Comparison of ENCODE assay signal across 8 mouse cellular contexts in genomic region chr13:23685966-23686365, GRCm38 (mm10). TPM values are rescaled to one million over a fixed set of nuclear protein-coding genes. Genes with fewer than 3 reads are reported as not detected.
DNase-seq lines count a peak whose midpoint lies in the region; ATAC-seq and TF ChIP-seq lines count a peak whose summit lies in the region.

No protein-coding gene starts in this region.

- peaks cover 1% of the 10 kb centered on the region; the same call in 1 of the 2 replicates for H3K4me1 ChIP-seq in heart, adult 2 months (ENCODE audit: control insufficient read depth, insufficient read depth, low read length)
- no peaks in the 10 kb centered on the region for H3K4me1 ChIP-seq in ES-Bruce4 (ENCODE audit: control insufficient read depth, insufficient read depth, low read length)
- peaks cover 19% of the 10 kb centered on the region for H3K4me1 ChIP-seq in heart, embryonic 15.5 days (replicated peaks)
- H3K4me1 ChIP-seq in liver, postnatal 0 days (ENCODE audit: insufficient read depth), result peaks cover 36% of the 10 kb centered on the region
- peaks cover 3% of the 10 kb centered on the region; the same call in 1 of the 2 replicates for H3K4me1 ChIP-seq in thymus, adult 2 months (replicated peaks; ENCODE audit: control insufficient read depth, insufficient read depth, low read length)

- no peaks in the 10 kb centered on the region for H3K27me3 ChIP-seq in heart, adult 2 months (ENCODE audit: control insufficient read depth, insufficient read depth, low read length)
- no peaks in the 10 kb centered on the region for H3K27me3 ChIP-seq in ES-Bruce4 (ENCODE audit: control insufficient read depth, insufficient read depth, low read length, poor library complexity, severe bottlenecking)
- H3K27me3 ChIP-seq in heart, embryonic 15.5 days, result no peaks in the 10 kb centered on the region
- no peaks in the 10 kb centered on the region for H3K27me3 ChIP-seq in liver, postnatal 0 days (ENCODE audit: insufficient read depth, low read length)
- no peaks in the 10 kb centered on the region for H3K27me3 ChIP-seq in thymus, adult 2 months (ENCODE audit: control insufficient read depth, insufficient read depth, low read length)

- no peaks in the 10 kb centered on the region for H3K9me3 ChIP-seq in ES-Bruce4 (replicated peaks; ENCODE audit: control insufficient read depth, insufficient read depth, low read length, poor library complexity, severe bottlenecking)
- H3K9me3 ChIP-seq in heart, embryonic 15.5 days (replicated peaks), result no peaks in the 10 kb centered on the region
- H3K9me3 ChIP-seq in liver, postnatal 0 days (ENCODE audit: low read length), result no peaks in the 10 kb centered on the region

- intact Hi-C loops in heart, adult 2 months (cut with DNase I), result loop anchor here (2.0 to 10.0 kb wide), 4 partner anchors 13 to 1931 kb away; partner anchors contain the start of genes Hist1h2ag, Hist1h2ak, Hist1h2bj and Hist1h2bn

- H3K4me3 ChIP-seq in heart, adult 2 months, result peak overlapping the region; percentile 24
- no peak overlapping the region for H3K4me3 ChIP-seq in ES-Bruce4 (ENCODE audit: low read depth, low read length)
- peak overlapping the region; percentile 45 for H3K4me3 ChIP-seq in heart, embryonic 15.5 days
- peak overlapping the region; percentile 60 for H3K4me3 ChIP-seq in liver, postnatal 0 days (ENCODE audit: low read depth, low read length)
- H3K4me3 ChIP-seq in thymus, adult 2 months (ENCODE audit: control insufficient read depth, insufficient read depth, low read length), result no peak overlapping the region

- 0 out of 2 replicates have a peak overlapping the region, but pooled peaks have one; percentile 21 for H3K27ac ChIP-seq in heart, adult 2 months
- peak overlapping the region; percentile 96 for H3K27ac ChIP-seq in ES-Bruce4 (ENCODE audit: insufficient read depth, low read length)
- H3K27ac ChIP-seq in heart, embryonic 15.5 days, result peak overlapping the region; percentile 90
- peak overlapping the region; percentile 99 for H3K27ac ChIP-seq in liver, postnatal 0 days (ENCODE audit: low read depth)
- no peak overlapping the region; the same call in 1 of the 2 replicates for H3K27ac ChIP-seq in thymus, adult 2 months (ENCODE audit: control insufficient read depth, insufficient read depth, low read length)

- 32% methylated on average over 4 of the region's 4 CpGs for WGBS in heart, adult 2 months
- WGBS in heart, embryonic 15.5 days, result 50% methylated on average over 4 of the region's 4 CpGs
- WGBS in liver, postnatal 0 days (ENCODE audit: insufficient replicate concordance), result 25% methylated on average over 4 of the region's 4 CpGs
- WGBS in thymus, adult 2 months, result 40% methylated on average over 4 of the region's 4 CpGs

- peak overlapping the region; percentile 68 for H3K4me2 ChIP-seq in heart, embryonic 15.5 days
- peak overlapping the region; percentile 80 for H3K4me2 ChIP-seq in liver, postnatal 0 days (ENCODE audit: low read depth, low read length)

- no peak for TF ChIP-seq CTCF in heart, adult 2 months (IDR thresholded peaks at IDR 0.05)
- no peak for TF ChIP-seq CTCF in ES-Bruce4 (IDR thresholded peaks at IDR 0.05; ENCODE audit: low read depth, low read length)
- TF ChIP-seq CTCF in liver, postnatal 0 days (IDR thresholded peaks at IDR 0.05; ENCODE audit: low read depth), result no peak
- no peak for TF ChIP-seq CTCF in thymus, adult 2 months (IDR thresholded peaks at IDR 0.05; ENCODE audit: borderline replicate concordance, control insufficient read depth, extremely low read depth, insufficient read depth, low read length, poor library complexity)

- H3K36me3 ChIP-seq in heart, adult 2 months (ENCODE audit: control insufficient read depth, insufficient read depth, low read length), result peaks cover 2% of the 10 kb centered on the region
- H3K36me3 ChIP-seq in ES-Bruce4 (ENCODE audit: control insufficient read depth, insufficient read depth, low read length, poor library complexity, severe bottlenecking), result no peaks in the 10 kb centered on the region
- H3K36me3 ChIP-seq in heart, embryonic 15.5 days, result no peaks in the 10 kb centered on the region
- 0 out of 2 replicates have a peak, but pooled peaks cover 7% of the 10 kb centered on the region for H3K36me3 ChIP-seq in liver, postnatal 0 days (replicated peaks; ENCODE audit: insufficient read depth, low read length)
- H3K36me3 ChIP-seq in thymus, adult 2 months (ENCODE audit: control insufficient read depth, insufficient read depth, low read length), result no peaks in the 10 kb centered on the region

- no peak for TF ChIP-seq POLR2A in heart, adult 2 months (IDR thresholded peaks at IDR 0.05; ENCODE audit: insufficient read depth, low read depth, low read length)
- TF ChIP-seq POLR2A in ES-Bruce4 (IDR thresholded peaks at IDR 0.05; ENCODE audit: insufficient read depth, low read length), result no peak
- no peak for TF ChIP-seq POLR2A in thymus, adult 2 months (IDR thresholded peaks at IDR 0.05; ENCODE audit: control insufficient read depth, extremely low read depth, insufficient read depth, low read length, poor library complexity)

- TF ChIP-seq EP300 in heart, adult 2 months (IDR thresholded peaks at IDR 0.05; ENCODE audit: insufficient read depth, low read depth, low read length), result no peak
- TF ChIP-seq EP300 in ES-Bruce4 (IDR thresholded peaks at IDR 0.05; ENCODE audit: insufficient read depth, low read depth, low read length), result no peak
- no peak for TF ChIP-seq EP300 in liver, postnatal 0 days (IDR thresholded peaks at IDR 0.05; ENCODE audit: low read depth)

- peak overlapping the region; percentile 79; the same call in 1 of the 2 replicates for H3K9ac ChIP-seq in heart, adult 2 months (ENCODE audit: low read depth, low read length)
- H3K9ac ChIP-seq in ES-Bruce4 (ENCODE audit: low read depth, poor library complexity, severe bottlenecking), result peak overlapping the region; percentile 93; the same call in 1 of the 2 replicates
- peak overlapping the region; percentile 53; the same call in 1 of the 2 replicates for H3K9ac ChIP-seq in heart, embryonic 15.5 days
- H3K9ac ChIP-seq in liver, postnatal 0 days (replicated peaks), result peak overlapping the region; percentile 81

- no peaks in the 10 kb centered on the region; the same call in 1 of the 2 replicates for H3K79me2 ChIP-seq in heart, adult 2 months (replicated peaks; ENCODE audit: control insufficient read depth, insufficient read depth, low read length)

- DNase-seq in heart, adult 2 months, result no peak
- DNase-seq in heart, postnatal 4 days, result no peak
- DNase-seq in liver, postnatal 0 days, result no peak
- no peak for DNase-seq in thymus, adult 2 months
- DNase-seq in yolk sac, embryonic 10.5 days (ENCODE audit: low spot score), result no peak
- DNase-seq in right cerebral cortex, postnatal 25 days, result no peak

- ATAC-seq in heart, embryonic 15.5 days (replicated peaks; ENCODE audit: insufficient number of reproducible peaks, insufficient read depth, low FRiP score, low read depth), result no peak
- no peak for ATAC-seq in liver, postnatal 0 days

RNA-seq across cellular contexts. Expression of gene Hist1h2bc, which starts 2.0 kb away (rescaled TPM):
- total RNA-seq in heart, adult 2 months (2021), result 10 to 100 TPM; 73.4 to 78.7 TPM
- 119 and 135 TPM in 2 replicates for polyA plus RNA-seq in heart, adult 2 months (2012; rRNA removed)
- total RNA-seq in heart, postnatal 4 days (2021), result 10 to 100 TPM; 44.8 to 56.0 TPM
- polyA plus RNA-seq in ES-Bruce4 (2011; ENCODE audit: insufficient read depth, insufficient read length, low read depth, missing spikeins), result 9.1 and 10.6 TPM in 2 replicates
- 51.8 and 52.1 TPM in 2 replicates for polyA plus RNA-seq in heart, embryonic 15.5 days (2015; fragmentation: Nextera tagmentation; extraction: Ambion mirVana)
- polyA plus RNA-seq in liver, postnatal 0 days (2015; fragmentation: Nextera tagmentation; extraction: Ambion mirVana), result 168 and 180 TPM in 2 replicates
- polyA plus RNA-seq in thymus, adult 2 months (2012; rRNA removed), result 153 and 154 TPM in 2 replicates

RNA-seq across cellular contexts. Expression of gene Hist1h2ac, which starts 2.2 kb away (rescaled TPM):
- total RNA-seq in heart, adult 2 months (2021), result 1 to 10 TPM; 1.3 to 1.6 TPM
- polyA plus RNA-seq in heart, adult 2 months (2012; rRNA removed), result 0.57 and 0.76 TPM in 2 replicates
- 10 to 100 TPM; 11.4 to 11.7 TPM for total RNA-seq in heart, postnatal 4 days (2021)
- 0.37 and 0.91 TPM in 2 replicates for polyA plus RNA-seq in ES-Bruce4 (2011; ENCODE audit: insufficient read depth, insufficient read length, low read depth, missing spikeins)
- polyA plus RNA-seq in heart, embryonic 15.5 days (2015; fragmentation: Nextera tagmentation; extraction: Ambion mirVana), result 0.50 and 0.74 TPM in 2 replicates
- polyA plus RNA-seq in liver, postnatal 0 days (2015; fragmentation: Nextera tagmentation; extraction: Ambion mirVana), result 0.86 and 0.88 TPM in 2 replicates
- 11.0 and 12.9 TPM in 2 replicates for polyA plus RNA-seq in thymus, adult 2 months (2012; rRNA removed)

RNA-seq across cellular contexts. Expression of gene Hist1h1t, which starts 9.6 kb away (rescaled TPM):
- total RNA-seq in heart, adult 2 months (2021), result not detected
- polyA plus RNA-seq in heart, adult 2 months (2012; rRNA removed), result not detected in 2 replicates
- 1 to 10 TPM; 1.6 to 1.8 TPM for total RNA-seq in heart, postnatal 4 days (2021)
- polyA plus RNA-seq in ES-Bruce4 (2011; ENCODE audit: insufficient read depth, insufficient read length, low read depth, missing spikeins), result not detected in 2 replicates
- polyA plus RNA-seq in heart, embryonic 15.5 days (2015; fragmentation: Nextera tagmentation; extraction: Ambion mirVana), result 0.14 TPM in 1 of 2 replicates, not detected in the other
- not detected in 2 replicates for polyA plus RNA-seq in liver, postnatal 0 days (2015; fragmentation: Nextera tagmentation; extraction: Ambion mirVana)
- 0.11 TPM in 1 of 2 replicates, not detected in the other for polyA plus RNA-seq in thymus, adult 2 months (2012; rRNA removed)

RNA-seq across cellular contexts. Expression of gene Hist1h4c, which starts 12.3 kb away (rescaled TPM):
- 10 to 100 TPM; 42.3 to 45.8 TPM for total RNA-seq in heart, adult 2 months (2021)
- 1.5 and 3.2 TPM in 2 replicates for polyA plus RNA-seq in heart, adult 2 months (2012; rRNA removed)
- 100 to 1,000 TPM; 167 to 175 TPM for total RNA-seq in heart, postnatal 4 days (2021)
- polyA plus RNA-seq in ES-Bruce4 (2011; ENCODE audit: insufficient read depth, insufficient read length, low read depth, missing spikeins), result 1.3 and 2.5 TPM in 2 replicates
- polyA plus RNA-seq in heart, embryonic 15.5 days (2015; fragmentation: Nextera tagmentation; extraction: Ambion mirVana), result 2.4 and 2.7 TPM in 2 replicates
- 6.2 and 6.5 TPM in 2 replicates for polyA plus RNA-seq in liver, postnatal 0 days (2015; fragmentation: Nextera tagmentation; extraction: Ambion mirVana)
- 69.8 and 70.6 TPM in 2 replicates for polyA plus RNA-seq in thymus, adult 2 months (2012; rRNA removed)

RNA-seq across cellular contexts. Expression of gene Hfe, which starts 24.7 kb away (rescaled TPM):
- total RNA-seq in heart, adult 2 months (2021), result 10 to 100 TPM; 58.9 to 62.8 TPM
- 16.8 and 21.1 TPM in 2 replicates for polyA plus RNA-seq in heart, adult 2 months (2012; rRNA removed)
- total RNA-seq in heart, postnatal 4 days (2021), result 10 to 100 TPM; 19.7 to 21.0 TPM
- not detected in 2 replicates for polyA plus RNA-seq in ES-Bruce4 (2011; ENCODE audit: insufficient read depth, insufficient read length, low read depth, missing spikeins)
- 10.3 and 13.6 TPM in 2 replicates for polyA plus RNA-seq in heart, embryonic 15.5 days (2015; fragmentation: Nextera tagmentation; extraction: Ambion mirVana)
- polyA plus RNA-seq in liver, postnatal 0 days (2015; fragmentation: Nextera tagmentation; extraction: Ambion mirVana), result 24.0 and 25.1 TPM in 2 replicates
- polyA plus RNA-seq in thymus, adult 2 months (2012; rRNA removed), result 9.8 and 13.5 TPM in 2 replicates

Comparison
In these comparisons a context has a peak if more than half of its experiments do, and no peak if none do; other contexts are left out.
1. H3K4me3 ChIP-seq: peak in heart, adult 2 months (single experiment), heart, embryonic 15.5 days (single experiment) and liver, postnatal 0 days (single experiment); none in ES-Bruce4 (single experiment) and thymus, adult 2 months (single experiment).
2. Peak in every context shown above with its lines, with median percentiles within 50 percentile points of each other: H3K9ac ChIP-seq.